Mouse (Mus musculus) testis, adult 2 months (tissue): Measurements from ENCODE around the gene Lin7b. TPM values are rescaled to one million over a fixed set of nuclear protein-coding genes. Genes with fewer than 3 reads are reported as not detected.

Experiments
- H3K27ac ChIP-seq: fragments of 200-500 bp; 2 replicates; pipeline ENCODE4 v1.5.1; 2012; ENCODE audit warnings: low read depth, low read length; ENCODE audit not compliant: control insufficient read depth, insufficient read depth
- H3K27me3 ChIP-seq: fragments of 200-500 bp; 2 replicates; pipeline ENCODE4 v1.6.1; 2012; ENCODE audit warnings: mild to moderate bottlenecking, low read length, moderate library complexity; ENCODE audit not compliant: control insufficient read depth, insufficient read depth
- H3K36me3 ChIP-seq: fragments of 200-500 bp; 2 replicates; pipeline ENCODE4 v1.6.1; 2012; ENCODE audit warnings: mild to moderate bottlenecking, low read length; ENCODE audit not compliant: control insufficient read depth, insufficient read depth
- H3K4me1 ChIP-seq: fragments of 200-500 bp; 2 replicates; pipeline ENCODE4 v1.6.1; 2012; ENCODE audit warnings: low read length; ENCODE audit not compliant: control insufficient read depth, insufficient read depth
- H3K4me3 ChIP-seq: fragments of 200-500 bp; 2 replicates; pipeline ENCODE4 v1.5.1; 2012; ENCODE audit warnings: low read depth, mild to moderate bottlenecking, low read length, moderate library complexity, mixed read lengths; ENCODE audit not compliant: control insufficient read depth
- CTCF ChIP-seq: fragments of 200-500 bp; IDR thresholded peaks from 2 replicates; pipeline ENCODE4 v1.5.1; 2012; ENCODE audit warnings: low read depth, mild to moderate bottlenecking, inconsistent platforms, low read length, moderate library complexity; ENCODE audit not compliant: control insufficient read depth, insufficient read depth, insufficient replicate concordance
- POLR2A ChIP-seq: fragments of 200-500 bp; IDR thresholded peaks from 2 replicates; pipeline ENCODE4 v1.6.1; 2012; ENCODE audit warnings: low read depth, mild to moderate bottlenecking, inconsistent platforms, low read length, moderate library complexity; ENCODE audit not compliant: control insufficient read depth
- polyA plus RNA-seq: library from polyadenylated mRNA; depleted of rRNA; stranded (reverse); fragments of >200 nt; gene quantifications from 2 replicates; pipeline ENCODE4 v1.2.3, GENCODE M21; 2012; rRNA removed

The Lin7b gene
- 5.7 and 7.3 TPM in 2 replicates for polyA plus RNA-seq

DNA sequence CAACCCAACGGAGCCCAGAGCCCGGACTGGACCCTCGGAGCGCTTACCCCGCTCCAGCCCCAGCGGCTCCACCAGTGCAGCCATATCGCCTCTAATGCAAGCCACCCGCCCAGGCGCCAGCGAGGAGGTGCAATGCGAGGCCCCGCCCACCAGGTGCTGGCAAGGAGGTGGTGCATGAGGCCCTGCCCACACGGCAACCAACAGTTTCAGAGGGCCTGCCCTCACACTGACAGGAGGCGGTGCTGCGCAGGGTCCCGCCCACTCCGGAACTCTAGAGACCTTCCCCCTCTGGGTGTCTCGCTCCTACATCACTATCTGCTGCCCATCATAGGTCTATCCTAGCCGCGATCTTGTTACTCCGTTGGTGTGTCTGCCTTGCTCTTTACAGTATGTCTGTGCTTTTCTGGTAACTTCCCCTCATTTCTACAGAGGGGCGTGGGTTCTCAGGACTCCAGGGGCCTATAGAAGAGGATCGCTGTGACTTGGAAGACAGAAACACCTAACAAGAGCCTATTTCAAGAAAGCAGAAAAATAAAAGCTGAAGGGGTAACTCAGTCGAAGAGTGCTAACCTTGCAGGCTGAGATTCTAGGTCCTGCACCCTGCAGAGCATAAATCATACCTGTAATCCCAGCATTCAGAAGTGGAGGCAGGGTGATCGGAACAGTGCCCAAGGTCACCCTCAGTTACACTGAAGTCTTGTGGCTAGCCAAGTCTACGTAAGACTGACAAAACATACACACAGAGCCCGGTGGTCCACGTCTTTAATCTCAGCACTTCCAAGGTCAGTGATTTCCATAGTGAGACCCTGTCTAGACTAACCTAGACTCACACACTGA, at the start of gene Lin7b:
Gene Lin7b (minus strand): TSS at position 109 of the 837 bp plus-strand sequence.
- no peaks in the 10 kb centered on the region for H3K36me3 ChIP-seq
- TF ChIP-seq POLR2A (no peak), CTCF (no peak)
- H3K27ac ChIP-seq, result no peak within 1 kb of the TSS
- no peaks in the 10 kb centered on the region; the same call in 1 of the 2 replicates for H3K27me3 ChIP-seq
- peak within 1 kb of the TSS; percentile 58 for H3K4me3 ChIP-seq
- H3K4me1 ChIP-seq, result peaks cover 38% of the 10 kb centered on the region

DNA sequence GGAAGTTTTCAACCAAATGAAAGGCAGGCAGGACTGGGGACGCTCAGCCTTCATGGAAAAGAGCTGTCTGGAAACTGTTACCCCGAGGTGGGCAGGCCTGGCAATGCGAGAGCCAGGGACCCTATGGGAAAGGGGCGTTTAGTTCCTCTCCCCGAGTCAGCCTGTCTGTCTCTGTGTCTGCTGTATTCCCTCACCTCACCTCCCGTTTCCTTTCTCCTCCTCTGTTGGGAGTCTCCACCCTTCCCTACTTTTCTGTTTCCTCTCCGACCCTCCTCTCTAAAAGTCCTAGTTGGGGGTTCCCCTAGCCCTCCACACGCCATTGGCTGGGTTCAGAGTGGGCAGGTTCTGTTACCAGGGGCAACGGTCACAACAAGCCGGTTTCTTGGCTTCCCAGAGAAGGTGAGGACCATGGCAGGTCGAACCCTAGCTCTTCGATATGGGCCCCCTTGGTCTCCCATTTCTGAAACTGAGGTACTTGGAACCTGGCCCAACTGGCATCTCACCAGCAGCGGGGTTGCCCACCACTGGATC, 47.6 kb upstream of the Lin7b start:
- H3K4me3 ChIP-seq, result peak overlapping the region; percentile 86
- TF ChIP-seq POLR2A (peak; percentile 51; the same call in 1 of the 2 replicates), CTCF (no peak)
- no peaks in the 10 kb centered on the region; the same call in 1 of the 2 replicates for H3K36me3 ChIP-seq
- H3K27me3 ChIP-seq, result peaks cover 10% of the 10 kb centered on the region
- H3K4me1 ChIP-seq, result peaks cover 37% of the 10 kb centered on the region
- peak overlapping the region; percentile 70 for H3K27ac ChIP-seq

DNA sequence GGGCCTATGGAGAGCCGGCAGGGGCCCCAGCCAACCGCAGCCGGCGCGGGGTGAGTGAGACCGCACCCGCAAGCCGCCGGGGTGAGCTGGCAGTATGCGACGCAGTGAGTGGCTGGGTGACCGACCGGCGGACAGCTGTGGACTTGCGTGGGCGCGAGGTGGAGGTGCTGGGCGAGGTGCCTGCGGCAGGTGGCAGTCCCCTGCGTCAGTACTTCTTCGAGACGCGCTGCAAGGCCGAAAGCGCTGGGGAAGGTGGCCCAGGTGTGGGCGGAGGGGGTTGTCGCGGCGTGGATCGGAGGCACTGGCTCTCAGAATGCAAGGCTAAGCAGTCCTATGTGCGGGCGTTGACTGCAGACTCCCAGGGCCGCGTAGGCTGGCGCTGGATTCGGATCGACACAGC, 45.3 kb upstream of the Lin7b start:
- Histone ChIP-seq H3K4me3 (peak overlapping the region; percentile 72), H3K4me1 (peaks cover 38% of the 10 kb centered on the region)
- TF ChIP-seq POLR2A (no peak), CTCF (no peak)

DNA sequence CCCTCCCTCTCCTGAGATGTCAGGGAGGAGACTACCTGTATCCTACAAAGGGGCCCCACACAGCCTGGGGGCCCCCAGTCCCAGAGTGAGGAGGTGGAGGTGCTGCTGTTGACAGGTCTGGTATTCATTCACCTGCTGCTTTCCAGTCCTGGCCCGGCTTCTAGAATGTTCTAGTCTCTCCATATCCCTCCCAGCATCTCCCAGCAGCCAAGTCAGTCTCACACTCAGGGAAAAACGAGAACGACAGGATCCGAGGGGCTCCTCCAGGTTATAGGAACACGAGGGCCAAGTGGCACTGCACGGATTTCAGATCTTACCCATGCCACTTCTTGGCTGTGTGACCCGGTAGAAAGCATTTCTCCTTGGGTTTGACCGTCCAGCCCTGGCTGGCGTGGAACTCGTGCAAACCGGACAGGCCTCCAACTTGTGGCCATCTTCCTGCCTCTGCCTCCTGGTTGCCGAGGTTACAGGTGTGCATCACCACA, 44.4 kb upstream of the Lin7b start:
- H3K36me3 ChIP-seq, result no peaks in the 10 kb centered on the region
- peak overlapping the region; percentile 72 for H3K4me3 ChIP-seq
- TF ChIP-seq POLR2A (no peak), CTCF (no peak)
- H3K27me3 ChIP-seq, result peaks cover 10% of the 10 kb centered on the region
- H3K27ac ChIP-seq, result no peak overlapping the region
- H3K4me1 ChIP-seq, result peaks cover 38% of the 10 kb centered on the region

More for the DNA sequence above, 45.3 kb upstream of the Lin7b start:
- Histone ChIP-seq H3K27me3 (peaks cover 10% of the 10 kb centered on the region), H3K36me3 (no peaks in the 10 kb centered on the region), H3K27ac (no peak overlapping the region)

DNA sequence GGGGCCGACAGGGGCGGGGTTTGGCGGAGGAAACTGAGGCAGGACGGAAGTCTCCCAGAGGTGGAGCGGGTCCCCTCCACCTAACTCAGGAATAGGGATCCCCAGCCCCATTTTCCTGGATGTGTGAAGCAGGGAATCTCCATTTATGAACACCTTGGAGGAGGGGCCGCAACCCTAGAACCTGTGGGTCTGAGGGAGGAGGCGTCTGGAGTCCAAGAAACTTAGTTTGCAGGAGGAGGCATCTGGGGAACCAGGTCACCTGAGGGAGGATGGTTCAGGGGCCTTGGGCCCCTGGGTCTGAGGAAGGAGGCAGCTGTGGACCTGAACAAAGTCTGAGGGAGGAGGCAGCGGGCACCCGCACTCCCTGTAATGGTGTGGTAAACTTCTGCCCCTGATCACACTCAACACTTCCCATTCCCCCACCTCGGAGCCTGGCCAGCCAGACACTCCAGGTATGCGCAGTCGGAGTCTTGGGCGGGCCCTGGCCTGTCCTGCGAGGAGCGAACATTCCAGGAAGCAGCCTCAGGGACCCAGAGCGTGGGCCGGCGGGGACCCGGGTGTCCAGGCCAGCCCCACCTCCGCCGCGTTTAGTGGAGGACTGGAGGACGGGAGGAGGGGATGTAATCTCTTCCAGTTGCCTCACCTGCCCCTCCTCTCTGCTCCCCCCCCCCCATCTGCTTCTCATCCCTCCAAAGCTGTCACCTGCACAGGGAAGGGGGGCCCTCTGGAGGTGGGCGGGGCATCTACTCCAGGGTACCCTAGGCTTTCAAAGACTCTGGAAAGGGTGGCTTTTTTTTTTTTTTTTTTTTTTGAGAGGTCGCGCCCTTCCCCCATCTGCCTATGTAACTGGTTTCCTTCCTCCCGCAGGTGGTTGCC, 43.7 kb upstream of the Lin7b start:
- Histone ChIP-seq H3K4me3 (peak overlapping the region; percentile 73), H3K36me3 (no peaks in the 10 kb centered on the region), H3K27ac (no peak overlapping the region), H3K4me1 (peaks cover 38% of the 10 kb centered on the region), H3K27me3 (peaks cover 10% of the 10 kb centered on the region)
- TF ChIP-seq CTCF, result no peak
- TF ChIP-seq POLR2A, result no peak

DNA sequence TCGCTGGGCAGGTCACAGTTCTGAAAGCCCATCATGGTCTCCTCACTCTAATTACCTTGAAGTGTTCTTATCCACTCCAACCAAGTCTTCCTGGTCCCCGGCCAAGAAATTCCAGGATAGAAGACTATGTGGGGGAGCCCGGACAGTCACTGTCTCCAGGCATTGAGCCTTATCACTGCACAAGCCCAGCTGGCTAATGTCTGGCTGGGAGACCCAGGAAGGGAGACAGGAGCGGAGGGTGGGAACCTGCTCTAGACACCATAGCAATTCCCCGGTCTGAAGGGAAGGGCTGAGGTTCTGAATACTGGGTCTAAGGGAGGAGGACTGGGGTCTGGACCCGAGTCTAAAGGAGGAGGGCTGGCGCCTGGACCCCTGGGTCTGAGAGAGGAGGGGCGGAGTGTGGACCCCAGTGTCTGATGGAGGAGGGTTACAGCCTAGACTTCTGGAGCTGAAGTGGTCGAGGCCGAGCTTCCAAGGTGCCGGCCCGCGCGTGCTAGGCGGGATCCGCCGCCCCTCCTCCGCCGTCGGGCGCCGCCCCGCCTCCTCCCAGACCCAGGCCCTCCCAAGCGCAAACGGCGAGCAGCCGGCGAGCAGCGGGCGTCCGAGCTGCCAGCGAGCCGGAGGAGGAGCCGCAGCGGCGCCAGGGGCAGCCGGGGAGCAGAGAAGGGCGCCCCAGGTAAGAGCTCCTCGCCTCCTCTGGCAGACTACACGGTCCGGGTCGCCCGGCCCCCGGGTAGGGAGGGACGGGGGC, 42.9 kb upstream of the Lin7b start, which contains the start of gene Ntf5:
Gene Ntf5 (plus strand): TSS at position 583 of the 751 bp plus-strand sequence.
- Histone ChIP-seq H3K4me3 (peak within 1 kb of the TSS; percentile 73), H3K27ac (no peak within 1 kb of the TSS), H3K4me1 (peaks cover 33% of the 10 kb centered on the region), H3K27me3 (peaks cover 10% of the 10 kb centered on the region), H3K36me3 (no peaks in the 10 kb centered on the region)
- TF ChIP-seq POLR2A (no peak), CTCF (no peak)
